Mouse (Mus musculus) spleen, postnatal 36 days (tissue): ENCODE measurements at regions not wholly inside any gene's neighbourhood (a gene's known extent, or its start where the extent isn't known, plus 50 kb on each side); places are given as distances from the start of the nearest gene placed in this dataset.

Source experiments
- DNase-seq, 2 experiments: peaks; one replicate each; pipeline ENCODE4 v3.0.0; 2022; ENCODE audit warnings: low spot score in 2 of 2, mixed read lengths in 1 of 2

DNA sequence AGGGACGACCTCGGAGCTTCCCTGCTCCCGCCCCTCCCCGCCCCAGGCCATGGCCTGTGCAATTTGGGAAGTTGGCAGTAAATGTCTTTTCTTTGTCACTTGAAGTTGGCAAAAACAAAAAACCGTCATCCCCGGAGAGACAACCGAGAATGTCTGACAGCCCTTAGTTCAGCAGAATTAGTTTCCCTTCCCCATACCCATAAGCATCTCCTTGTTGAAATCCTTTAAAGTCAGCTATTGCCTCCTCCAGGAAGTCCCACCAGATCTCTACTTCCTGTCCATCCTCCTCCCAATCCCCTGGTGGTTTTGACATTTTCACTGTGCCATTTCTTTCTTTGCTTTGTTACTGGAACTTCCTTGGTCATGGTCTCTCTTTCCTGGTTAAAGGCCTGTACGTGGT, 54.8 kb downstream of the Foxb1 start:
- no peak for DNase-seq

DNA sequence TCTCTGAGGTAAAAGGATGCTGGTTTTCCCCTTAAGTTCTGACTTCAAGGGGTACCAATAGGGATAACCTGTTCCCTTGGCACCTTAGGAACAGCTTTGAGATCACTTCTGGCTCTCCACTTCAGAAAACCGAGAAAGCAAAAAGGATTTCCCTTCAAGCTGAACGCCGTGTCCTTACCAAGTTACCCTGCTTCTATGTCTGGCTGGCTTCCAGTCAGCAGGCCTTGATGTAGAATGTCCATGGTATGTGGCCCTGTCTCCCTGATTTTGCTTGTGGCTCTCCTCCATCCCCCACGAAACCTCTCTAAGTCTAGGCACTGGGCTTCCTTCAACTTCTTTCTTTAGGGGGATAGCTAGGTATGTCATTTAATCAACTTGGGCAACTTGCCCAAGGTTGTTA, 55.7 kb downstream of the Foxb1 start:
- DNase-seq, result no peak

DNA sequence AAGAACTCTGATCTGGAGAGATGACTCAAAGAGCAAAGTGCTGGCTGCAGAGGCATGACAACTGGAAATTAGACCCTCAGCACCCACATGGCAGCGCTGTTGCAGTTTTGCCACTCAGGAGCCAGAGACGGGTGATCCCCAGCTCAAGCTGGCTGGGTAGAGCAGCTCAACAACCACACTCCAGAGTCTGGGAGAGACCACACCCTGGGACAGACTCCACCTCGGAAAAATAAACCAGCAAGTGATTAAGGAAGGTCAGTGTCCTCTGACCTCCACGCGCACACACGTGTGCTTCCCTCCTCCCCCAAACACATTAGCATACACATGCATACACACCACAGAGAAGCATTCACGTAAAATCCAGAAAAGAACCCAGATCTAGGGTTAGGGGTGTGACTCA, 57.0 kb downstream of the Foxb1 start:
- DNase-seq, result no peak

DNA sequence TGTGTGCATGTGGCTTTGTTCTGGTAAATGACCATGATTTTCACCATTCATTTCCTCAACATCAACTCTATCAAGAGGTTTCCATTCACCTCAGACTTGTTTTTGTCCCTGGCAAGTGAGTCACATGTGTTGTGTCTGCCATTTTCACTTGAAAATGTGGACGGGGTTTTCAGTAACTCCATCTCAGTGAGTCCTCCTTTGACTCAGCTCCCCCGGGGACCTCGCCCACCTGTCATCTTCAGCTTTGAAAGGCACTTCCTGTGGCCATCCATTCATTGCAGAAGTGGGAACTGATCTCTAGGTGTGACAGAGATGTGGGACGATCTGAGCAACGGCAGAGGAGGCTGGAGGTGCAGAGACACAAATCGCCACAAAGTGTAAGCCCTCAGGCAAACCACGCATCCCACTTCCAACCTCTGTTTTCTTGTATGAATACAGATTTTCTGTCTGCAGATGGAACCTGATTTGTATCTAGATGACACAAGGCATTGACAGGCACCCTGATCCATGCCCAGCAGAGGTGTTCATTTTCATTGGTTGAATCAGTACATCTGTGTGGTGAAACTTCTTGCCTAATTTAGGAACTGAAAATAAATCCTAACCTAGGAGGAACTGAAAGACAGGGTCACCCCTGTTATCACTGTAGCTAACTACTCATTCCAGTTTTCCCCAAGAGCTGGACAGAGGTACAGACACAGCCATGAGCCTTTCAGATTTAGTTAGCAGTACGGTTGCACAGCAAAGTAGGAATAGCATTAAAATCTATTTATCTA, 58.4 kb downstream of the Foxb1 start:
- DNase-seq, result no peak

DNA sequence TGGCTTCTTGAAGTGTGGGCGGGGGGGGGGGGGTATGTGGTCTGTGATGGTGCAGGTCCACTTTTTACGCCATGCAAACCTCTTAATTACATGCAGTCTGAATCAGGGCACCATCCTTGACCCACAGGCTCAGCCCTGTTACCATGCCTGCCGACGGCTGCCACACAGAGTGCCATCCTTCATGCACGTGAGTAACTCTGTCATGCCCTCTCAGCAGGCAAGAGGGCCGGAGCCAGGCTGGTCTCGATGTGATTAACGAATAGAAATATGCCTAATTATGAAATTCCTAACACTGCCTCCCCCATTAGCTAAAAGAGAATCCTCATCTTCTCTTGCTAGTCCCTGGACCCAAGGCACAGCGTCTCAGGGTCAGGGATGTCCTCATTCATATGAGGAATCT, 60.0 kb downstream of the Foxb1 start:
- no peak for DNase-seq

DNA sequence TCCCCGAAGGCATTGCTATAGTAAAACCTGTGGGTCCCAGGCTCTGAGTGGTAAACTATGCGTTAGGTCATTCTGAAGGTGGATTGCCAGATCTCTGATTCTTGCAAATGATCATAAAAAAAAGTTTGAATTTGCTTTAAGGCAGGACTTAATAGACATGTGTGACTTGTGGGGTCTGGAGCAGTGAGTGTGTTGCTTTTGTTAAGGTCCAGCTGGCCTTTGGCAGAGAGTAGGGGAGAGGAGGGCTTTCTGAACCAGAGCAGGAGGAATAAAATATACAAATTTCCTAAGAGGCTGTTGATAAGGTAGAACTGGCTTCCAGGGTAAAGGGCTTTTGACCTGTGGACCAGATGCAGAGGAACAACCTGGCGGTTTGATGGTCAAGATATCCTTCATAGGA, 69.0 kb downstream of the Foxb1 start:
- no peak for DNase-seq

DNA sequence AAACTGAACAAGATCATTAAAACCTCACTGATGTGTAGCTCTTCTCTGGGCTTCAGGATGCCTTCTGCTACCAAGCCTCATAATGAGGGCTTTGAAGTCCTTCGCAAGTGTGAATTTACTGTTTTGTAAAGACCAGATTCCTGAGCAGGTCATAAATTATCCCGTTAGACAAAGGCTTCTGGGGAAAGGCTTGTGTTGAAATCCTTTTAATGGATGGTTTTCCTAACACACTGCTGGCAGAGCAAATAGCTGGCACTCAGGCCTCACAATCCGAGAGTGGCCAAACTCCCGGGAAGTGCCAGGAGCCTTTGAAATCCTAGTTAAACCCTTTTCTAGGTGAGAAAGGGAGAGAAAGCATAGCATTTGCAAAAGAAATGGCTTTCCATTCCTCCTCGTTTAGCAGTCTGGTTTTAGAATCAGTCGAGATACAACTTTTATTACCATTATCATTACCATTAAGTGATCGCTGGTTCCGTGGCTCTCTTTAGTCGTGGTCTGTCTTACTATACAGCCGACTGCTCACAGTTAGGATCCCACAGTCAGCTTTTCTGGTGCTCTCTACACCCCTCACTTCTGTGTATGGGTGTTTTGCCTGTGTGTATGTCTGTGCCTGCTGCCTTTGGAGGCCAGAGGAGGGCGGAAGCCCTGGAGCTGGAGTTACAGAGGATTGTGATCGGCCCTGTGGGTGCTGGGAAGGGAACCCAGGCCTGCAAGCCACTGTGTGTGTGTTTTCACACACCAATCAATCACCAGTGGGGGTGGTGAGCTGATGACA, 73.2 kb downstream of the Foxb1 start:
- DNase-seq, result no peak

DNA sequence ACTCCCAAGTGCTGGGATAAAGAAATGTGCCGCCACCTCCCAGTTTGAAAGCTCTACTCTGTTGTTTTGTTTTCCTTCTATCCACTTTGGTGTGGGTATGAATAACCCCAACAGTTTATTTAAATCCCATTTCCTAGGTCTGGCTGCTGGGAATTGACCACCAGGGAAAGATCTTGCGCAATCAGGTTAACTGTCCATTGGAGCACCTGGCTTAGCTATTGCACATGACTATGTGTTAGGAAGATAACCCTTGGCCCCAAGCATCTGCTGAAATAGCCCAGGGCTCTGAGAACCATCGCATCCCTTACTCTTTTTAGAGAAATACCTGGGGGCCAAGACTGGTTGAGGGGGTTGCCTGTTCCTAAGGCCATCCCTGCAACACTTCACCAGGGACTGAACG, 74.0 kb downstream of the Foxb1 start:
- no peak for DNase-seq

DNA sequence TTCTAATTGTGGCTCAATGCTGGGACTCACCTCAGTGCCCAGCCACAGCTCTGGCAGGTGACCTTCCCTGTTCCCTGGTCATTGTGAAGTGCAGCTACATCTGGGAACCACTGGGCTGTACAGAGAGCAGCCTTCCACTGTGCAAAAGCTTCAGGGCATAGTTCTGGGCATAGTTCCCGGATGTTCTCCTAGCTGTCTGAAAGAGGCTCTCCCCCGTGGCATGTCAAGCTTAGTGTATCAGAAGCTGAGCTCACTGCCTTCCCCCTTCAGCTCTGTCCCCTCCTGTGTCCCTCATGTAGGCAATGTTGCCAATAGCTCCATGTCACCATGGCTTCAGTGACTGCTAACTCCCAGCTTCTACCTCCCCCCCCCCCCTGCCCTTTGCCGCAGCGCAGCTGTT, 75.1 kb downstream of the Foxb1 start:
- DNase-seq, result no peak

DNA sequence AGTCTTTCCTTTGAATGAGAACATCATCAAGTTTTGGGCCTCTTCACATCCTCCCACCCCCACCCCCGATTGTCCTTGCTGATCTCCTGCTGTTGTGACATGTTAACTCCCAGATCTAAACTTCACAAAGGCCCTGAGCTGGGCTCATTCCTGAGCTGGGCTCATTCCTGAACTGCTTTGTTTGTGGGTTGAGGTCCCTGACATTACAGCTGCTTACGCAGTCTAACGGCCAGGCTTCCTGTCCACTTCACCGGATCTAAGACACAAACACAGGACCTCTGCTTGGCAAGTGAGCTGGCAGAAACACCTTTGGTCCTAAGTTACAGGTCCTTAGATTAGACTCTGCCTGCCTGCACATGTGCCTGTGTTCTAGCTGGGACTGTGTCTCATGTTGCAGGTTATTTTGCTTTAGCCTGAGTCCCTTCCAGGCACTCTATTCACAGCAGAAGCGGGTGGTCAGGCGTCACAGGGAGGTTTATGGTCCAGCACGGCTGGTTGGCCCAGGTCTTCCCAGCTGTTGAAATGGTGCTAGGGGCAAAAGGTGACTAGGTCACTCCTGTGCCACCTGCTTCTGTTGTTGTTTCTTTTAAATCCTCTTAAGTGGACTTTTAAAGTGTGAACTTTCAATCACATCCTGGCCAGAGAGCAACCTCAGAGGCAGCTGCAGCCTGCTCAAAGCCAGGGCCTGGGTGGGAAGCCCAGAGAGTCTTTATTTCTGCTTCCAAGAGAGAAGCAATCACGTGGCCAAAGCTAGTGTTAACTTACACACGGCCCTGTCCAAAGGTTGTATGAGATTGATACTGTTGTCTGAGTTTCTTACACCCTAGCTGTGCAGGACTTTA, 79.1 kb downstream of the Foxb1 start:
- DNase-seq, result no peak

DNA sequence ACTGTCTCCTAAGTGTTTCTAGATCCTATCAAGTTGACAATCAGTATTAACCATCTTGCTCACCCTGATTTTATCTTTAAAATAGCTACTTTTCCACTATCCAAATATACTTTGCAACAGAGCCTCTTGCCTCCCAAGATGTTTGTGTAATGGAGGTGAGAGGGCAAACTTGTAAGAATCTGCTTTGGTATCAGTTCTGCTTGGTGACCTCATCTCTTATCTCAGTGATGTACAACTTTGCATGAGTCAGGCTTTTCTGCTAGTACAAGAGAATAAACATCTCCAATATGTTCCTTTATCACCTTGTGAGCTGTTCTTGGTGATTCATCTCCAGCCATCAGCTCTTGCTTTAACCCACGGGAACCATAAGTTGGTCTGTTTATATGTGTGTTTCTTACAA, 82.1 kb downstream of the Foxb1 start:
- DNase-seq, result no peak

DNA sequence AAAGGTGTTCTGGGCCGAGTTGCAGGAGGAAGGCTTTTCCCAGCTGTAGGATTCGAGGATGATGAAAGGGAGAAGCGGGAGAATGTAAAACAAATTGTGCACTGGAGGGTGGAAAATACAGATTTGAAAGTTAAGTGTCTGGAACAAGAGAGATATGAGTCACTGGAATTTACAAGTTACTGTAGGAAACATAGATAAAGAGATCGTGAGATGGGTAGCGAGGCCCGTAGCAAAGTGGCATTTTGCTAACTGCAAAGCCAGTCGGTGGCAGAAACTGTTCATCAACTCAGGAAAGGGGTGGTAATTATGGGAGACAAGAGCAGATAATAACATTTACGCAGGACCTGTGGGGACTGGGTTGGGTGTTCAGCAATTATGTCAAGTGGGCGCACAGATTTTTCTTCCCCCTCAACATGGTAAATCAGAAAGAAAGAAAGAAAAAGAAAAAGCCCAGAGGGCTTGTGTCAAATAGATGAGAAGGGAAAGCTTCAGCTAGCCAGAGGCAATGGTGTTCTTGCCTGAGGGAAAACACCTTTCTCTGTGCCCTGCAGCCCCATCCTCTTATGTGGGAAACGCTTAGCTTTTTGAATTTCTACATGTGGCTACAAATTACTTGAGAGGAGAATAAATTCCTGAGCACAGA, 87.2 kb downstream of the Foxb1 start:
- no peak for DNase-seq

DNA sequence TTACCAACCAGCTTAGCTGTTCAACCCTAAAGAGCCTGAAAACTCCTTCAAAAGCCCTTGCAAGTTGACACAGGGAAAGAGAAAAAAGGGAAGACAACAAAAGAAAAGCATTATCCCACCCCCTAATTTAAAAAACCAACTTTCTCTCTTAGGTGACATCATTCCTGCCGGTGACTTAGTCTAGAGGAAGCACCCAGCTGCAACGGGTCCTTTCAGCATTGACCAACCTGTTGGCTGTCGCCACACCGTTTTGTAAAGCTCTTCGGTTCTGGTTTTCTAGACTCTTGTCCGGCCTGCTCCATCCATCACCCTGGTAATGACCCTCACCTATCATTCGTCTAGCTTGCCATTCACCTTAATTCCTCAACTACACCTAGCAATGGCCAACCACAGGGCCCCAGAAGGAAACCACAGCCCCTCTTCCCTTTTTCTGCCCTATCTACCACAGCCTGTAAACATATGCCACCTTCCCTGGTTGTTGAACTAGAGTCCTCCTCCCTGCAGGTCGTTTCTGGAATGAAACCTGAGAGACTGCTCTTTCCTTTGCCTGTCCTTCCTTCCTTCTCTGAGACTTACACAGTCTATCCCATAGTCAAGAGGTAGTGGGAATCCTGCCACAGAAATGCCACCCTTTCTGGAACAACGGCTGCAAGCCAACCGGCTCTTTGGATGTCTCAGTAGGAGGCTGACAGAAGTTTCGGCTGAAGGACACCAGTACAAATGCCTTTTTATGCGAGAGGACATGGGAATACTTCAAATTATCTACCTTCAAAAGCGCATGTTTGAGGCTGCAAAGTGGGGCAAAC, 87.9 kb downstream of the Foxb1 start:
- DNase-seq, result no peak

DNA sequence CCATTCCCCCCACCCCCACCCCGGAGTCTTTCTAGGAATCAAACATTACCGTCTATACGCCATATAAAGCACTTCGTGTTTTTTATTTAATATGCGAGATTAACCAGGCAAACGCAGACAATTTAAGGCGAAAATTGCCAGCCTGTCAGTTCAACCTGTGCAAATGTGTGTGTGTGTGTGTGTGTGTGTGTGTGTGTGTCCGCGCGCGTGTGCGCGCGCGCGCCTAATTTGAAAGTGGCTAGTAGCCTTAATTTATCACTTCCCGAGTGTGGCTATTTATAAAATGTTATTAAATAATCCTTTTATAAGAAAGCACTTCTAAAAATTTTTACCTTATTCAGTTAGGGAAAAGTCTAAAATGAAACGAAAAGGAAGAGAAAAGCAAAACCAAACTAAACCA, 89.5 kb downstream of the Foxb1 start:
- no peak for DNase-seq

DNA sequence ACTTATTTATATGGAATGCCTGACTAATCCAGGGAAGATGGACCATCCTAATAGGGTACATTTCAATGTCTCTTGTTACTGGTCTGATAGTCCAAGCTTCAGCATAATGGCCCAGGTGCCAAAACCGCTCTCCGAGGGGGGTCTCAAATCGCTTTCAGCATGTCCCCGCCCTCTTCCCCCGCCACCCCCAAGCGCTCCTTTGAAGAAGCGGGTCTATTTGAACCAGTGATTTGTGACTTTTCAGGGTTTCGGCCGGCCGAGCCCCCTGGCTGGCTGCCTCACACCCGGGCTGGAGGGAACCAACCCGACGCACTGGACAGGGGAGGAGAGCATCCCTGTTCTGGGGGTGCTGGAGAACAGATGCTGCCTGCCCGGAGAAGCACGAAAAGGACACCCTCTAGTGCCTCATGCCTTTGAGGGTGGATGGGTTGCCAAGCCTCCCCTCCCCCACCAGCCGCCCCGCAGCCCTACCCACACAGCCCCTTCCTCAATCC, 90.1 kb downstream of the Foxb1 start:
- DNase-seq, result no peak

DNA sequence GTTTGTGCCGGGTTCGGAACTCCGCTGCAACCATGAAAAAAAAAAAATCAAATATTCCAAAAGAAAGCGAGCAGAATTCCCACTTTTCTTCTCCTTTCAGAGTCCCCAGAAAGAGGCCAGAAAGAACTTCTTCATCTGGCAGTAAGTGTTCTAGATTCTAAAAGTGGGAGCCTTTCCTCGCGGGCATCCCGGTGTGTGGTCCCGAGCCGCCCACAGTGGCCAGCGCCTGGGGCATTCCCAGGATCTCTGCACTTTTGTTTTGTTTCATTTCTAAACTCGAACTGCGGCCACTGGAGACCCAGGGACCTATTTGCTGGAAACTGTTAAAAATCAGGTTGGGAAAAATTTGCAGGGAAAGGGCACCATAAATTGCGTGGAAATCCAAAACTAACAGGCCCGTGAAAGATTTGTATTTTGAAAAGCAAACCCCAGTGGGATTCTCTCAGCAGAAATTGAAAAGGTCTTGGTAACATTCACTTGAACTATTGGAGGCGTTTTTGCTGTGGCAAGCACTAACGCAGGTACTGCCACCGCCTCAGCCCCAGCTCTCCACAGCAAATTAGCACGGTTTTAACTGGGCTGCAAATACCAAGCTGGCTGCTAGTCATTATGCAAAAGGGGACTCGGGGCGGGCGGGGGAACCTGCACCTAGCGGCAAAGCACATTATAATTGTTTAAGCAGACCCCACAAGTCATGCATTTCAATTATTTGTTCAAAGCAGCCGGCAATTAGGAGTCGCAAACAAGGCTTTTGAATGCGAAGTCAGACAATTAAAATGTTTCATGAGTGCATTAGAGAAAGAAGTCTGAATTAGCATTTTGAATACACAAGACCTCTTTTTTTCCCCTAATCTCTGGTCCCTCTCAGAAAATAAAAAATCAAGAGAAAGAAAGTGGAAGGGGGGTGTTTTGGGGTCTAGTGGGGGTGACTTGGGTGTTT, 90.9 kb downstream of the Foxb1 start:
- DNase-seq, result no peak

DNA sequence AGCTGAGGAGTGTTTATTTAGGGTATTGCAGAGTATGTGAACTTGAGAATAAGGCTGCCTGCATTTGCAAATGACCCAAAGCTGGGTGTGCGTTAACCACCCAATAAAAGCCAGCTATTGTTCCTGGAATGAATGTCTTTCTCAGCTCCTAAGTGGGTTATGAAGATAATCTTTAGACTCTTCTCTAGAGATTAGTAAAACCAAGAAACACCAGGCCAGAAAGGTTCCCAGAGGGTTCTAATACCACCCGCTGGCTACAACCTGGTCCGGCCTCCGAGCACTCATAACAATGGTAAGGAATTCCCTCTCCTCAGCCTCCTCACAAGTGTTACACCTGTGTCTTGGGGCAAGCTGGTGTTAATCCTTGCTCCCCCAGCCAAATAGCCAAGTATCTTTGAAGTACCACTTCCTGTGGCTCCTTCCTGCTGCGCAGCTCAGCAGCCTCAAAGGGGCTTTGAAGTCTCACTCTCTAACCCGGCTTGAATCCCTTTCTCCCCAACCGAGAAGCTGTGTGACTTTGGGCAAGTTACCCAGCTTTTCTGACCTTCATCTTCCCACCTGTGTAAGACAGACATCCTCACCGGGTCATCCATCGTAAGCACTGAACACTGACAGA, 92.2 kb downstream of the Foxb1 start:
- DNase-seq, result no peak

DNA sequence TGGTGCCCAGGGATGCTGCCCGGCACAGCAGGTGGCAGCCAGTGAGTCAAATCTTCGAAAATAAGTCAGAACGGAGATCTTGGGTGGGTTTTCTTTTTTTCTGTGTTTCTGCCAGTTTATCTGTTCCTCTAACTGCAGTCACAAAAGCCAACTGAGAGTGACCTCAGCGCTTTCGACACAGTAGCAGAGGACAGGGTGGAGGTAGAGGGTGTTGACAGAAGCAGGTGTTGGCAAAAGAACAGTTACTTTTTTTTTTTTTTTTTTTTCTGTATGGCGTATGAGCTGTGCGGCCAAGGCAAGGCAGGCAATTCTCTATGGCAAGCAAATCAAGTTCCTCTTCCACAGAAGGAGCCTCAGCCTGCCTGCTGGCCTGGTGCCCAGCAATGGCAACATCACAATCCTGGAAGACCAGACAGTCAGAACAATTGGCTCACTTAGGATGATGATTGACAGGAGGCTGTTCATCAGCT, 93.6 kb downstream of the Foxb1 start:
- no peak for DNase-seq

DNA sequence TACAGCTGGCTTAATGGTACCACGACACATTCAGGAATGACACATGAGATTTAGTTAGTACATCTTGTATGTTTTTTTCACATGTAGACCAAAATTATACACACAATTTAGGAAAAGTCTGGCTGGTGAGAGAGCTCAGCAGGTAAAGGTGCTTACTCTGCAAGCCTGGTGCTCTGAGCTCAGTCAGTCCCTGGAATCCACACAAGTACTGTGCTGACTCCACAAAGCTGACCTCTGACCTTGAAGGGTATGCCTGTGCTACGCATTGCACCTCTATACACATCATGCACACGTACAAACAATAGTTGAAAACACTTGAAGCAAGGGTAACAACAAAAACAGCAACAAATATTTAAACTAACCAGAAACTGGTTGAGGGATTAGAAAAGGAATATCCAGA, 96.5 kb downstream of the Foxb1 start:
- DNase-seq, result no peak
